Mouse (Mus musculus) embryonic facial prominence, embryonic 15.5 days (tissue): ENCODE measurements at regions not wholly inside any gene's neighbourhood (a gene's known extent, or its start where the extent isn't known, plus 50 kb on each side); places are given as distances from the start of the nearest gene placed in this dataset.

Source experiments
- ATAC-seq: fragments of 200-750 bp; cut with Nextera tagmentation; 2 replicates; pipeline ENCODE4 v1.8.0; 2017; ENCODE audit warnings: low read depth, moderate TSS enrichment; ENCODE audit not compliant: insufficient number of reproducible peaks, low FRiP score, low TSS enrichment
- H3K27ac ChIP-seq: fragments of 300-500 bp; sonication (generic); replicated peaks from 2 replicates; pipeline ENCODE4 v1.5.1; 2015; ENCODE audit warnings: mild to moderate bottlenecking, inconsistent platforms
- H3K27me3 ChIP-seq: fragments of 300-500 bp; sonication (generic); 2 replicates; pipeline ENCODE4 v1.6.1; 2015; ENCODE audit warnings: inconsistent platforms
- H3K36me3 ChIP-seq: fragments of 300-500 bp; sonication (generic); 2 replicates; pipeline ENCODE4 v1.6.1; 2015; ENCODE audit warnings: mild to moderate bottlenecking, inconsistent platforms
- H3K4me1 ChIP-seq: fragments of 300-500 bp; sonication (generic); 2 replicates; pipeline ENCODE4 v1.6.1; 2015; ENCODE audit warnings: inconsistent platforms
- H3K4me2 ChIP-seq: fragments of 300-500 bp; sonication (generic); replicated peaks from 2 replicates; pipeline ENCODE4 v1.6.1; 2015; ENCODE audit warnings: mild to moderate bottlenecking, inconsistent platforms
- H3K4me3 ChIP-seq: fragments of 300-500 bp; sonication (generic); replicated peaks from 2 replicates; pipeline ENCODE4 v1.5.1; 2015; ENCODE audit warnings: mild to moderate bottlenecking, inconsistent platforms
- H3K9ac ChIP-seq: fragments of 300-500 bp; sonication (generic); 2 replicates; pipeline ENCODE4 v1.6.1; 2015; ENCODE audit warnings: inconsistent platforms
- H3K9me3 ChIP-seq: fragments of 300-500 bp; sonication (generic); replicated peaks from 2 replicates; pipeline ENCODE4 v1.6.1; 2016; ENCODE audit warnings: inconsistent platforms
- WGBS: fragments of 180-500 bp; shearing (Covaris S2); methylation state at CpG from one replicate; pipeline ENCODE4 v1.1.7; 2015; 5-methylcytosine and 5-hydroxymethylcytosine counted together

- Histone ChIP-seq H3K9me3 (no peaks in the 10 kb centered on the region), H3K4me2 (no peak overlapping the region), H3K36me3 (no peaks in the 10 kb centered on the region), H3K27me3 (no peaks in the 10 kb centered on the region), H3K4me1 (no peaks in the 10 kb centered on the region), H3K4me3 (no peak overlapping the region), H3K9ac (no peak overlapping the region), H3K27ac (no peak overlapping the region)
- WGBS = 92% methylated on average over 1 of the region's 1 CpGs
- no peak for ATAC-seq
These were observed 239.1 kb upstream of the Nsun2 start for GRCm38 (mm10) chr13:69294483-69294882.

- Histone ChIP-seq H3K27me3 (no peaks in the 10 kb centered on the region), H3K4me1 (no peaks in the 10 kb centered on the region), H3K4me2 (no peak overlapping the region), H3K4me3 (no peak overlapping the region), H3K9me3 (no peaks in the 10 kb centered on the region), H3K9ac (no peak overlapping the region), H3K27ac (no peak overlapping the region), H3K36me3 (no peaks in the 10 kb centered on the region)
- 92% methylated on average over 2 of the region's 2 CpGs for WGBS
- ATAC-seq = no peak
These were observed 230.2 kb upstream of the Nsun2 start for GRCm38 (mm10) chr13:69303316-69303715.

GRCm38 (mm10) chr13:69330412-69331000 is 203.0 kb upstream of the Nsun2 start:
- 75% methylated on average over 8 of the region's 8 CpGs for WGBS
- Histone ChIP-seq H3K9me3 (no peaks in the 10 kb centered on the region), H3K9ac (no peak overlapping the region), H3K4me1 (no peaks in the 10 kb centered on the region), H3K36me3 (no peaks in the 10 kb centered on the region), H3K27ac (no peak overlapping the region), H3K4me2 (no peak overlapping the region), H3K27me3 (no peaks in the 10 kb centered on the region), H3K4me3 (no peak overlapping the region)
- no peak for ATAC-seq

GRCm38 (mm10) chr13:69331537-69332435 is 201.8 kb upstream of the Nsun2 start:
- 61% methylated on average over 19 of the region's 19 CpGs for WGBS
- Histone ChIP-seq H3K9ac (no peak overlapping the region), H3K9me3 (no peaks in the 10 kb centered on the region), H3K36me3 (no peaks in the 10 kb centered on the region), H3K27me3 (no peaks in the 10 kb centered on the region), H3K27ac (no peak overlapping the region), H3K4me3 (no peak overlapping the region), H3K4me1 (no peaks in the 10 kb centered on the region), H3K4me2 (no peak overlapping the region)
- no peak for ATAC-seq

- Histone ChIP-seq H3K4me3 (no peak overlapping the region), H3K27ac (no peak overlapping the region), H3K9me3 (no peaks in the 10 kb centered on the region), H3K9ac (no peak overlapping the region), H3K27me3 (no peaks in the 10 kb centered on the region), H3K4me1 (no peaks in the 10 kb centered on the region), H3K4me2 (no peak overlapping the region), H3K36me3 (no peaks in the 10 kb centered on the region)
- ATAC-seq = no peak
These were observed 189.7 kb upstream of the Nsun2 start for GRCm38 (mm10) chr13:69343806-69344205.

- no peaks in the 10 kb centered on the region for H3K4me1 ChIP-seq
- no peaks in the 10 kb centered on the region for H3K36me3 ChIP-seq
- H3K9ac ChIP-seq = no peak overlapping the region
- no peaks in the 10 kb centered on the region for H3K9me3 ChIP-seq
- no peak overlapping the region for H3K27ac ChIP-seq
- ATAC-seq = no peak
- H3K27me3 ChIP-seq = no peaks in the 10 kb centered on the region
- H3K4me2 ChIP-seq = no peak overlapping the region
- H3K4me3 ChIP-seq = no peak overlapping the region
- 88% methylated on average over 6 of the region's 6 CpGs for WGBS
These were observed 176.1 kb upstream of the Nsun2 start for GRCm38 (mm10) chr13:69357435-69357834.

- H3K36me3 ChIP-seq = no peaks in the 10 kb centered on the region
- H3K4me3 ChIP-seq = no peak overlapping the region
- no peak overlapping the region for H3K27ac ChIP-seq
- no peaks in the 10 kb centered on the region for H3K4me1 ChIP-seq
- H3K9ac ChIP-seq = no peak overlapping the region
- H3K4me2 ChIP-seq = no peak overlapping the region
- H3K27me3 ChIP-seq = no peaks in the 10 kb centered on the region
- 54% methylated on average over 1 of the region's 1 CpGs for WGBS
- no peaks in the 10 kb centered on the region for H3K9me3 ChIP-seq
- no peak for ATAC-seq
These were observed 167.6 kb upstream of the Nsun2 start for GRCm38 (mm10) chr13:69365880-69366490.

- no peak overlapping the region for H3K27ac ChIP-seq
- no peak overlapping the region for H3K4me2 ChIP-seq
- no peak for ATAC-seq
- H3K36me3 ChIP-seq = no peaks in the 10 kb centered on the region
- H3K9me3 ChIP-seq = no peaks in the 10 kb centered on the region
- 70% methylated on average over 6 of the region's 6 CpGs for WGBS
- no peak overlapping the region for H3K4me3 ChIP-seq
- no peaks in the 10 kb centered on the region for H3K27me3 ChIP-seq
- no peak overlapping the region for H3K9ac ChIP-seq
- H3K4me1 ChIP-seq = no peaks in the 10 kb centered on the region
These were observed 160.3 kb upstream of the Nsun2 start for GRCm38 (mm10) chr13:69373101-69373815.

- no peaks in the 10 kb centered on the region for H3K36me3 ChIP-seq
- no peak overlapping the region for H3K4me2 ChIP-seq
- no peaks in the 10 kb centered on the region for H3K27me3 ChIP-seq
- H3K4me1 ChIP-seq = no peaks in the 10 kb centered on the region
- H3K4me3 ChIP-seq = no peak overlapping the region
- H3K27ac ChIP-seq = no peak overlapping the region
- ATAC-seq = no peak
- H3K9me3 ChIP-seq = no peaks in the 10 kb centered on the region
- 55% methylated on average over 1 of the region's 1 CpGs for WGBS
- H3K9ac ChIP-seq = no peak overlapping the region
These were observed 159.8 kb upstream of the Nsun2 start for GRCm38 (mm10) chr13:69373816-69374142.

- Histone ChIP-seq H3K4me1 (no peaks in the 10 kb centered on the region), H3K36me3 (no peaks in the 10 kb centered on the region), H3K27me3 (no peaks in the 10 kb centered on the region), H3K4me3 (no peak overlapping the region), H3K27ac (no peak overlapping the region), H3K9me3 (no peaks in the 10 kb centered on the region), H3K4me2 (no peak overlapping the region), H3K9ac (no peak overlapping the region)
- no peak for ATAC-seq
- WGBS = 50% methylated on average over 4 of the region's 4 CpGs
These were observed 153.1 kb upstream of the Nsun2 start for GRCm38 (mm10) chr13:69380403-69380802.

- no peaks in the 10 kb centered on the region for H3K9me3 ChIP-seq
- no peaks in the 10 kb centered on the region for H3K27me3 ChIP-seq
- no peak overlapping the region for H3K4me3 ChIP-seq
- no peaks in the 10 kb centered on the region for H3K4me1 ChIP-seq
- H3K36me3 ChIP-seq = no peaks in the 10 kb centered on the region
- H3K27ac ChIP-seq = no peak overlapping the region
- no peak overlapping the region for H3K4me2 ChIP-seq
- H3K9ac ChIP-seq = no peak overlapping the region
- ATAC-seq = no peak
These were observed 148.8 kb upstream of the Nsun2 start for GRCm38 (mm10) chr13:69384767-69385166.
